Mouse (Mus musculus): ENCODE results near the gene H2-Q10. TPM values are rescaled to one million over a fixed set of nuclear protein-coding genes. Genes with fewer than 3 reads are reported as not detected.
"Not testable (repeated sequence)": the region's sequence is repeated elsewhere in the genome, so short reads cannot be mapped to it uniquely, and the experiment has no call there.

Gene H2-Q10
- under 1 TPM; 0.19 to 0.36 TPM for total RNA-seq (2021)

DNA sequence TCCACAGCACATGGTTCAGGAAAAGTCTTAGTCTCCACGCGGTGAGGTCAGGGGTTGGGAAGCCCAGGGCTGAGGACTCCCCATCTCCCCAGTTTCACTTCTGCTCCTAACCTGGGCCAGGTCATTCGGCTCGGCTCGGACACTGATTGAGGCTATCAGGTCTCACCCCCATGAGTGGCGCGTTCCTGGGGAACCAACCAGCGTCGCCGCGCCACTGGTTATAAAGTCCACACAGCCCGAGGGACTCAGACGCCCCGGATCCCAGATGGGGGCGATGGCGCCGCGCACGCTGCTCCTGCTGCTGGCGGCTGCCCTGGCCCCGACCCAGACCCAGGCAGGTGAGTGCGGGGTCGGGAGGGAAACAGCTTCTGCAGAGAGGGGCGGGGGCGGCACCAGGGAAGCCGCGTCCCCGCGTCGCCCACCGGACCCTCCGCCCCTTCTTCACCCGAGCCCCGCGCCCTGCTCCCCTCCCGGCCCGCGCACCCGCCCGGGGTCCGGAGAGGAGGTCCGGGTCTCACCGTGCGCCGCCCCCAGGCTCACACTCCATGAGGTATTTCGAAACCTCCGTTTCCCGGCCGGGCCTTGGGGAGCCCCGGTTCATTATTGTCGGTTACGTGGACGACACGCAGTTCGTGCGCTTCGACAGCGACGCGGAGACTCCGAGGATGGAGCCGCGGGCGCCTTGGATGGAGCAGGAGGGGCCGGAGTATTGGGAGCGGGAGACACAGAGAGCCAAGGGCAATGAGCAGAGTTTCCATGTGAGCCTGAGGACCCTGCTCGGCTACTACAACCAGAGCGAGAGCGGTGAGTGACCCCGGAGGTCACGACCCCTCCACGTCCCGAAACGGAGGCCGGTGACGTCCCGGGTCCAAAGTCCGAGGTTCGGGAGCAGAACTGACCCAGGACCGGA is at the start of gene H2-Q10:
Gene H2-Q10 (plus strand): TSS at position 248 of the 910 bp plus-strand sequence.
- DNase-seq: no peak

DNA sequence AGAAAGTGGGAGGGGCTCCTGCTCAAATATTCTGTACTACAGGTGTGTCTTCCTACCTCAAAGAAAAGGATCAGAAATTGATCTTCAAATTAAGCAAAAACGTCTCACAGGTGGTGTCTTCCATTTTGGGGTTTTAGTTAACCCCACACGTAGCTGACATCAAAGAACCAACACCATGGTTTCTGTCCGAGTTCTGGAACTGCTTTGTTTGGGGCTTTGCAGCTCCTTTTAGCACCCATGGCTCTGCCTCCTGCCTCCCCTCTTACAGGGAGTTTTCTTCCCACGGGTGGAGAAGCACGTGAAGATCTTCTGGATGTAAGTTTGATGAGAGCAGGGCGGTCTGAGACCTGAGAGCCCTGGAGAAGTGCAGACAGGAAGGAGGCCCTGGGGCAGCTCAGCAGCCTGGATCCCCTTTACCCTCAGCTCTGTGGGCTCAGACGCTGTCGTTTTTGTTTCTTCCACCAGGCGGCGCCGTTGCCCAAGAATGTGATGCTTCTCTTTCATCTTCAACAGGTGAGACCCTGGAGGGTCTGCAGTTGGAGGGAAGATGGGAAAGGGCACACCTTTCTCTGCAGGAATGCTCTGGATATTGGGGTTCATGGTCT is 49.6 kb upstream of the H2-Q10 start:
- not testable (repeated sequence) for DNase-seq

GRCm38 (mm10) chr17:35421331-35421730 is 48.6 kb upstream of the H2-Q10 start:
- not testable (repeated sequence) for DNase-seq

GRCm38 (mm10) chr17:35422360-35422759 is 47.5 kb upstream of the H2-Q10 start:
- not testable (repeated sequence) for DNase-seq

DNA sequence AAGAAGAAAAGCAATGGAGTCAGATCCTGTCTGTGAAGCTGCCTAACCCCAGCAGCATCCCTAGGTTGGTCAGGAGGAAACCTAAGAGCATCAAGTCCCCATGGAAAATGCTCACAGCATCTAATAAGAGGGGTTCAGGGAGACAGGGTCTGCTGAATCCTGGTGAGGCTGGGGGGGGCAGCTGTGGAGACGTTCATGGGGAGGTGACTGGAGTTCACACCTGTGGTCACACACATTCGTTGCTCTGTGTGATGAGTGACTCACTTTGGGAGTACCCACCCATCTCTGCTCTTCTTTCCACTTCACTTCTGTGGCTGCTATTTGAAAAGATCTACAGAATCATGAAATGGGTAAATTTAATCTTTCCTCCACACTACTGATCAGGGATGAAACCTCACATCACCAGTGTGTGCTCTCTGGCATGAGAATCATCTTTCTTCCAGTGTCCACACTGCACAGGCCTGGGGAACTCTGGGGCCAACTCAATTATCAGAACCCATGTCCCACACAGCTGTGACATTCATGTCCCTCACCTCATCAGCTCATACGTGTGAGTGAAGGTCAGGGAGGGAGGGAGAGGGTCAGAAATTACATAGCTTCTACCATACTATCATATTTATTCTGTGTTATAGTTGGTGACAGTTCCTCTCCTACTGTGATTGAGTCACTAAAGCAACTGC is 46.6 kb upstream of the H2-Q10 start:
- not testable (repeated sequence) for DNase-seq

DNA sequence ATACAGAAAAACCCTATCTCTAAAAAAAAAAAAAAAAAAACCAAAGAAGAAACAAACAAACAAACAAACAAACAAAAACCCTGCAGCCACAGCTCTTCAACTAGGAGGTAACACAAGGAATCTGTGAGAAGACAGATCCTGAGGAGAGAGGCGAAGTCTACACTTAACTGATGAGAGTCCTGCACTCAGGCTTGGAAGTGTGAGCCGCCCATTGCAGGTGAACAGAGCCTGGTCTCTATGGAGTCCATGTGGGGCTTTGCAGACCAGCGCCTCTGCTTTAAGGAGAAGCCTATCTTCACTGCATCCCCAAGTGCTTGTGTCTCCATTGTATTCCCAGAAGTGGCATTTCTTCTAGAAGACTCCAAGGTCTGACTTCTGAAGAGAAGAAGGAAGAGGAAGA is 45.8 kb upstream of the H2-Q10 start:
- DNase-seq: not testable (repeated sequence)

DNA sequence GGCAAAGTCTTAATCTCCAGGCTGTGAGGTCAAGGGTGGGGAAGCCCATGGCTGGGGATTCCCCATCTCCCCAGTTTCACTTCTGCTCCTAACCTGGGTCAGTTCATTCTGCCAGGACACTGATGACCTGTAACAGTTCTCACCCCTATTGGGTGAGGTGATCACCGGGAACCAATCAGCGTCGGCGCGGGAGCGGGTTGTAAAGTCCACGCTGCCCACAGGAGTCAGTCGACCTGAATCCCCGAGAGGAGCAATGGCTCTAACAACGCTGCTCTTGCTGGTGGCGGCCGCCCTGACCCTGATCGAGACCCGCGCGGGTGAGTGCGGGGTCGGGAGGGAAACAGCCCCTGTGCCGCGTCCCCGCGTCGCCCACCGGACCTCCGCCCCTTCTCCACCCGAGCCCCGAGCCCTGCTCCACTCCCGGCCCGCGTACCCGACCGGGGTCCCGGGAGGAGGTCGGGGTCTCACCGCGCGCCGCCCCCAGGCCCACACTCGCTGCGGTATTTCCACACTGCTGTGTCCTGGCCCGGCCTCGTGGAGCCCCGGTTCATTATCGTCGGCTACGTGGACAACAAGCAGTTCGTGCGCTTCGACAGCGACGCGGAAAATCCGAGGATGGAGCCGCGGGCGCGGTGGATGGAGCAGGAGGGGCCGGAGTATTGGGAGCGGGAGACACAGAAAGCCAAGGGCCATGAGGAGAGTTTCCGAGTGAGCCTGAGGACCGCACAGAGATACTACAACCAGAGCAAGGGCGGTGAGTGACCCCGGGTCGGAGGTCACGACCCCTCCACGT is 45.1 kb upstream of the H2-Q10 start, which contains the start of gene H2-Q6:
Gene H2-Q6 (plus strand): TSS at position 227 of the 793 bp plus-strand sequence.
- peak; percentile 59 for DNase-seq

DNA sequence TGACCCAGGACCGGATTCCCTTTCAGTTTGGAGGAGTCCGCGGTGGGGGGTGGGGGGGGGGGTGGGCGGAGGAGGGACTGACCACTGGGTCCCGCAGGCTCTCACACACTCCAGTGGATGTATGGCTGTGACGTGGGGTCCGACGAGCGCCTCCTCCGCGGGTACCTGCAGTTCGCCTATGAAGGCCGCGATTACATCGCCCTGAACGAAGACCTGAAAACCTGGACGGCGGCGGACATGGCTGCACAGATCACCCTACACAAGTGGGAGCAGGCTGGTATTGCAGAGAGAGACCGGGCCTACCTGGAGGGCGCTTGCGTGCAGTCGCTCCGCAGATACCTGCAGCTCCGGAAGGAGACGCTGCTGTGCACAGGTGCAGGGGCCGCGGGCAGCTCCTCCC is 44.4 kb upstream of the H2-Q10 start:
- DNase-seq: not testable (repeated sequence)

DNA sequence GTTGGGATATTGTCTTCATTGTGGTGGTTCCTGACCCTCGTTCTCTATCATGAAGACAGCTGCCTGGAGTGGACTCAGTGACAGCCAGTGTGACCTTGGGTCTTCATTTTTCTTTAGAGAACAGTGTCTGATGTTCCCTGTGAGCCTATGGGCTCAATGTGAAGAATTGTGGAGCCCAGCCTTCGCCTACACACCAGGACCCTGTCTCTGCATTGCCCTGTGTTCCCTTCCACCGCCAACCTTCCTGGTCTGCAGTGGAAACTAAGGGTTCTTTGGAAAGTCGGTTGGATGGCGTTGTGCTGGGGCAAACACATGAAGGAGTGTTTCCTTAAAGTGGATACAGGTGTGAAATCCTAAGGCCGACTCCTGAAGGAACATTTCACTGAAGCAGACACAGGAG is 41.0 kb upstream of the H2-Q10 start:
- DNase-seq: not testable (repeated sequence)

DNA sequence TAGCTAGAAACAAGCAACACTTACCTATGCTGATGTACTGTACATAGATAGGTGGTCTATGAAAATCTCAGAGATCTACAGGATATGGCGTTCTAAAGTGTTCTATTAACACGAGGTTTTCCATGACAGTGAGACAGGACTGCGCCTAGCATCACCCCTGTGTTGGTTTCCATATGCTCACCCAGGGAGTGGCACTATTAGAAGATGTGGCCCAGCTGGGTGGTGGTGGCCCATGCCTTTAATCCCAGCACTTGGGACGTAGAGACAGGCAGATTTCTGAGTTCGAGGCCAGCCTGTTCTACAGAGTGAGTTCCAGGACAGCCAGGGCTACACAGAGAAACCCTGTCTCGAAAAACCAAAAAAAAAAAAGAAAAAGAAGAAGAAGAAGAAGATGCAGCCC is 39.2 kb upstream of the H2-Q10 start:
- DNase-seq: not testable (repeated sequence)

GRCm38 (mm10) chr17:35432167-35432566 is 37.7 kb upstream of the H2-Q10 start:
- not testable (repeated sequence) for DNase-seq

DNA sequence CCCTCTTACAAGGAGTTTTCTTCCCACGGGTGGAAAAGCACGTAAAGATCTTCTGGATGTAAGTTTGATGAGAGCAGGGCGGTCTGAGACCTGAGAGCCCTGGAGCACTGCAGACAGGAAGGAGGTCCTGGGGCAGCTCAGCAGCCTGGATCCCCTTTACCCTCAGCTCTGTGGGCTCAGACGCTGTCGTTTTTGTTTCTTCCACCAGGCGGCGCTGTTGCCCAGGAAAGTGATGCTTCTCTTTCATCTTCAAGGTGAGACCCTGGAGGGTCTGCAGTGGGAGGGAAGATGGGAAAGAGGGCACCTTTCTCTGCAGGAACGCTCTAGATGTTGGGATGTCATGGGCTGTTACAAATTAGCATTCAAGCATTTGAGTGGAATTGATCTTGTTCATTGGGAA is 35.1 kb upstream of the H2-Q10 start:
- not testable (repeated sequence) for DNase-seq

DNA sequence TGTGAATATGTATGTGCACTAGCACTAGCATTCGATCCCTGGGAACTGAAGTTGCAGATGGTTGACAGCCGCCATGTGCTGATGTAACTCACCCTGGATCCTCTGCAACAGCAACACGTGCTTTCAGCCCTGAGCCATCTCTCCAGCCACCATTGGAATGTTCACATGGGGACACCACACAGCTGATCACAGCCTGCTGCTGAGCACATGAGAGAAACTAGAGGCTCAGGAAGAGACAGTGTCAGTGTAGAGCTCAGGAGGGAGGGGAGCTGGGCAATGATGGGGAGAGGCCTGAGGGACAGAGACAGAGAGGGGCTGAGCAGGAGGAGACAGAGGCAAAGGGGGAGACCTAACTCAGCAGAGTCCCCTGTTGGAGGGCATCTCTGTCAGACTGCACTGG is 34.3 kb upstream of the H2-Q10 start:
- DNase-seq: not testable (repeated sequence)

DNA sequence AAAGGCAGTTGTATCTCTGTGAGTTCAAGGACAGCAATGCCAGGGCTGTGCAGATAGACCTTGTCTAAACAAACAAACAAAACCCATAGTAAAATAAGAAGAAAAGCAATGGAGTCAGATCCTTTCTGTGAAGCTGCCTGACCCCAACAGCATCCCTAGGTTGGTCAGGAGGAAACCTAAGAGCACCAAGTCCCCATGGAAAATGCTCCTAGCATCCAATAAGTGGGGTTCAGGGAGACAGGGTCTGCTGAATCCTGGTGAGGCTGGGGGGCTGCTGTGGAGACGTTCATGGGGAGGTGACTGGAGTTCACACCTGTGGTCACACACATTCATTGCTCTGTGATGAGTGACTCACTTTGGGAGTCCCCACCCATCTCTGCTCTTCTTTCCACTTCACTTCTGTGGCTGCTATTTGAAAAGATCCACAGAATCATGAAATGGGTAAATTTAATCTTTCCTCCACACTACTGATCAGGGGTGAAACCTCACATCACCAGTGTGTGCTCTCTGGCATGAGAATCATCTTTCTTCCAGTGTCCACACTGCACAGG is 32.4 kb upstream of the H2-Q10 start:
- not testable (repeated sequence) for DNase-seq

GRCm38 (mm10) chr17:35438395-35438794 is 31.5 kb upstream of the H2-Q10 start:
- DNase-seq: not testable (repeated sequence)

DNA sequence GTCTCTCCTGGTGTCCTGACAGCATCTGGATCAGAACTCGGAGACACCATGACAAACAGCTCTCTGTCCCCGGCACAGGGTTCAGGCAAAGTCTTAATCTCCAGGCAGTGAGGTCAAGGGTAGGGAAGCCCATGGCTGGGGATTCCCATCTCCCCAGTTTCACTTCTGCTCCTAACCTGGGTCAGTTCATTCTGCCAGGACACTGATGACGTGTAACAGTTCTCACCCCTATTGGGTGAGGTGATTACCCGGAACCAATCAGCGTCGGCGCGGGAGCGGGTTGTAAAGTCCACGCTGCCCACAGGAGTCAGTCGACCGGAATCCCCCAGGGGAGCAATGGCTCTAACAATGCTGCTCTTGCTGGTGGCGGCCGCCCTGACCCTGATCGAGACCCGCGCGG is 31.0 kb upstream of the H2-Q10 start, which contains the start of gene H2-Q7:
Gene H2-Q7 (plus strand): TSS at position 271 of the 400 bp plus-strand sequence.
- DNase-seq: peak; percentile 82

DNA sequence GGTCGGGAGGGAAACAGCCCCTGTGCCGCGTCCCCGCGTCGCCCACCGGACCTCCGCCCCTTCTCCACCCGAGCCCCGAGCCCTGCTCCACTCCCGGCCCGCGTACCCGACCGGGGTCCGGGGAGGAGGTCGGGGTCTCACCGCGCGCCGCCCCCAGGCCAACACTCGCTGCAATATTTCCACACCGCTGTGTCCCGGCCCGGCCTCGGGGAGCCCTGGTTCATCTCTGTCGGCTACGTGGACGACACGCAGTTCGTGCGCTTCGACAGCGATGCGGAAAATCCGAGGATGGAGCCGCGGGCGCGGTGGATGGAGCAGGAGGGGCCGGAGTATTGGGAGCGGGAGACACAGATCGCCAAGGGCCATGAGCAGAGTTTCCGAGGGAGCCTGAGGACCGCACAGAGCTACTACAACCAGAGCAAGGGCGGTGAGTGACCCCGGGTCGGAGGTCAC is 30.6 kb upstream of the H2-Q10 start:
- peak; percentile 26 for DNase-seq

GRCm38 (mm10) chr17:35439925-35440645 is 29.8 kb upstream of the H2-Q10 start:
- not testable (repeated sequence) for DNase-seq

DNA sequence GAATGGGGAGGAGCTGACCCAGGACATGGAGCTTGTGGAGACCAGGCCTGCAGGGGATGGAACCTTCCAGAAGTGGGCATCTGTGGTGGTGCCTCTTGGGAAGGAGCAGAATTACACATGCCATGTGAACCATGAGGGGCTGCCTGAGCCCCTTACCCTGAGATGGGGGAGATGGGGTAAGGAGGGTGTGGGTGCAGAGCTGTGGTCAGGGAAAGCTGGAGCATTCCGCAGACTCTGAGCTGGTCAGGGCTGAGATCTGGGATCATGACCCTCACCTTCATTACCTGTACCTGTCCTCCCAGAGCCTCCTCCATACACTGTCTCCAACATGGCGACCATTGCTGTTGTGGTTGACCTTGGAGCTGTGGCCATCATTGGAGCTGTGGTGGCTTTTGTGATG is 27.5 kb upstream of the H2-Q10 start:
- not testable (repeated sequence) for DNase-seq

GRCm38 (mm10) chr17:35444510-35444909 is 25.4 kb upstream of the H2-Q10 start:
- DNase-seq: not testable (repeated sequence)

DNA sequence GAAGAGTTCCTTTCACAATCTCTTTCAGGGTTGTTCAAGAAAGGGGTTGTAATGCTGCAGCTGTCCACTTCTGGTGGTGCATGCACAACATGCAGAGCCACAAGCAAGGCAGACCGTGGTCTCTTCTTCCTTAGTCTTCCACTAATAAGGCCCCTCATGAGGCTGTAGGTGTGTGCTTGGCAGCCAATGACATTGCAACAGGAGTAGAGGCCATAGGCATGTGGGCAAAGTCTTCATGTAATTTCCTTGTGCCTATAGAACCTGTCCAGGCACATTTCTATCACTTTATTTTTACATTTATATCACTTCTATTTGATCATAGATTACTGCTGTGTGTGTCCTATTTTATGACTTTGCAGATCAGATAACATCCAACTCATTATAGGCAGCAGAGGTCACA is 11.6 kb upstream of the H2-Q10 start:
- not testable (repeated sequence) for DNase-seq

All from heart, postnatal 4 days (tissue).